Mouse (Mus musculus) cerebellum, adult 2 months (tissue): ENCODE data around the gene Dock4. TPM values are rescaled to one million over a fixed set of nuclear protein-coding genes. Genes with fewer than 3 reads are reported as not detected.
A peak's percentile ranks its signal among the peaks of the same experiment; 100 is the strongest.

Experiments
- DNase-seq, 2 experiments: peaks; one replicate each; pipeline ENCODE4 v3.0.0; 2021
- H3K27ac ChIP-seq: fragments of 200-500 bp; 2 replicates; pipeline ENCODE4 v1.5.1; 2012; ENCODE audit warnings: low read length, control low read depth, inconsistent platforms; ENCODE audit not compliant: insufficient read depth
- H3K27me3 ChIP-seq: fragments of 200-500 bp; 2 replicates; pipeline ENCODE4 v1.6.1; 2012; ENCODE audit warnings: inconsistent platforms, mild to moderate bottlenecking, low read length, moderate library complexity; ENCODE audit not compliant: control insufficient read depth, insufficient read depth
- H3K4me1 ChIP-seq: fragments of 200-500 bp; 2 replicates; pipeline ENCODE4 v1.6.1; 2011; ENCODE audit warnings: low read length; ENCODE audit not compliant: control insufficient read depth, insufficient read depth
- H3K4me3 ChIP-seq: fragments of 200-500 bp; replicated peaks from 2 replicates; pipeline ENCODE3; 2011; ENCODE audit warnings: mild to moderate bottlenecking, low read depth, low read length, control low read depth; ENCODE audit not compliant: insufficient read depth
- CTCF ChIP-seq: fragments of 200-500 bp; IDR thresholded peaks from 2 replicates; pipeline ENCODE4 v1.5.1; 2011; ENCODE audit warnings: low read depth, mild to moderate bottlenecking, control low read depth, low read length, moderate library complexity, borderline replicate concordance; ENCODE audit not compliant: insufficient read depth
- POLR2A ChIP-seq: fragments of 200-500 bp; IDR thresholded peaks from 2 replicates; pipeline ENCODE4 v1.6.1; 2011; ENCODE audit warnings: low read length, control low read depth, borderline replicate concordance; ENCODE audit not compliant: insufficient read depth
- WGBS: fragments of 180-500 bp; shearing (Covaris S2); methylation state at CpG from one replicate; pipeline ENCODE4 v1.1.7; 2018; 5-methylcytosine and 5-hydroxymethylcytosine counted together
- polyA plus RNA-seq: library from polyadenylated mRNA; depleted of rRNA; stranded (reverse); fragments of >200 nt; gene quantifications from 2 replicates; pipeline ENCODE4 v1.2.3, GENCODE M21; 2012

Dock4 gene
- polyA plus RNA-seq, 1 experiment = 35.6 TPM

DNA sequence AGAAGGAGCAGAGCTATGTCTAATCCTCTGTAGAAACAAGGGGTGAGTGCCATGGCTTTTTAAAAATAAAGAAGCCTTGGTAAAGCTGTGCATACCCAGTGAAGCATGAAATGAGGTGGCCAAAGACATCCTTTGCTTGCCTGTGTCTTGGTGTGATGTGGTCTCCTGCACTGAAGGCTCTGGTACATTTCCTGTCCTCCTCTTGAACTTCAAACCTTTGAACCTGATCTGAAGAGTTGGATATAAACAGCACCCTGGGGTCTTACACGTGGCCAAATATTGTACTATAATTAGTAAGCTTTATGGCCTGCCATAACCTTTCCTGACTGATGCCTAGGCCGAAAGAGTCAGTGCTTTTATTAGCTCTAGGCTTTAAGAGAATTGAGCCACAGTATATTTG lies 134.6 kb downstream of the Dock4 start:
- TF ChIP-seq CTCF = no peak
- no peak for TF ChIP-seq POLR2A

DNA sequence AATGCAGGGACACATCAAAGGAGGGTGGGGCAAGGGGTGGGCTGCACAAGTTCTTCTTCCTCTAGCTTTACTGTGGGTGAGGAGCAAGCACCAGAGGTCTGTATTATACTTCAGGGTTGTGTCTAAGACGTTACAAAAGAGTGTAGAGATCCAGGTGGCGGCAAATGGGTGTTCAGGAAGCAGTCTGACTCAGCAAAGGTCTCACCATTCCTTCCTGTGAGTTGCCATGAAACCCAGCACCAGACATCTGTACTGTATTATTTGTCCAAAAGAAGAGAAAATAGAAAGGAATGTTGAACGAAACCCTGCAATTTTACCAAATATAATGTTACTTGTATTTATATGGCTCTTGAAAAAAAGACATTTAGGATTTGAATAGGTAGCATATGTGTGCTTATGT lies 135.3 kb downstream of the Dock4 start:
- H3K27ac ChIP-seq = no peak overlapping the region
- 30% methylated on average over 3 of the region's 3 CpGs for WGBS
- H3K27me3 ChIP-seq = no peaks in the 10 kb centered on the region
- no peak for DNase-seq
- H3K4me1 ChIP-seq = peaks cover 10% of the 10 kb centered on the region
- TF ChIP-seq CTCF = no peak
- TF ChIP-seq POLR2A = no peak
- H3K4me3 ChIP-seq = no peak overlapping the region

More for the DNA sequence above, 134.6 kb downstream of the Dock4 start:
- Histone ChIP-seq H3K27ac (no peak overlapping the region), H3K4me3 (no peak overlapping the region), H3K27me3 (no peaks in the 10 kb centered on the region), H3K4me1 (peaks cover 10% of the 10 kb centered on the region)
- 24% methylated on average over 2 of the region's 2 CpGs for WGBS
- DNase-seq = no peak

DNA sequence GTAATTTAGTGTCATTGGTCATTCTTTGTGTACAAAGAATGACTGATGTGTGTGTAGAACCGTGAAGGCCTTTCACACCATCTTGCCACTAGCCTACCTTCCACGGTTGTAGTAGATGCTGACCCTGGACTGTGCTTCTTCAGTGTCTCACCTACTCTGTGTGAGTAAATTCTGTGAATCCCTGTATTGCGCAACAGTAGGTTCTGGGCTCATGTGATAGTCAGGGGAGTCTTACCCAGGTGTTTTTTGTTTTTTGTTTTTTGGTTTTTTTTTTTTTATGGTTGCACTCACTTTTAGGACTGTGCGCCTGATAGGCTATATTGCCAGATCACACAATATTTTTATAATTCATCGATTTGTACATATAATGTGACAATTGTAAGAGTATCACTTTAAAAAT lies 136.3 kb downstream of the Dock4 start:
- Histone ChIP-seq H3K27ac (no peak overlapping the region), H3K27me3 (no peaks in the 10 kb centered on the region), H3K4me3 (no peak overlapping the region), H3K4me1 (peaks cover 10% of the 10 kb centered on the region)
- TF ChIP-seq POLR2A = no peak
- TF ChIP-seq CTCF = no peak
- 90% methylated on average over 5 of the region's 5 CpGs for WGBS
- no peak for DNase-seq

DNA sequence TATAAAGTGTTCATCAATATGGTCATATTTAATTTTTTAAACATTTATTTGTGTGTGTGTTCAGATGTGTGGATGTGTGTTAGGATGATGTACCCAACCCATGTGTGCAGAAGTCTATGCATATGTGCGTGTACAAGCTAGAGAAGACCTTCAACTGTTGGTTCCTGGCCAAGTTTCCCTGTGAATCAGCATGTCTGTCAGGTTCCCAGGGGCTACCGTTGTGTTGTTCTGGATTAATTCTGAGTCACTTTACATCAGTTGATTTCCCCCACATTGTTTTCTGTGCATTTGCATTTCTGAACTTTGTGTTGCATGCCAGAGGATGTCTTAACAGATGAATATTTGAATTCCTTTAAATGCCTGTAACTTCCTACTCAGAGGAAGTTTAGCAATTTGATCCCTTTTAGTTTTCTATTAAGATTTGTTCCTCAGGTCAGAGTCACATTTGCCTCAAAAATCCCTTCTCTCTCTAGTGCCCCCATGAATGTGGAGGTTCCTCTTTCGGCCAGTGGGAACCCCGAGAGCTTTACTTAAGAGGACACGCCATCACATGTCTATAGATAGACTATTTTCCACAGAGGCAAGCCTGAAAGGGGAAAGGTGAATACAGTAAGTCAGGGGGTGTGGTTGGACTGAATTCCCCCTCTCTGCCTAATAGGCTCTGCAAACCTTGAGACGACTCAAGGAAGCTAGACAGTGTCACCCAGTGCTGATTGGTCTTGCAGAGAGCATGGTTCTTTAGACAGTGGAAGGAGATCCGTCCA lies 139.0 kb downstream of the Dock4 start:
- no peak overlapping the region for H3K4me3 ChIP-seq
- peak in 1 of 2 experiments; percentile 71 for DNase-seq
- TF ChIP-seq CTCF (no peak), POLR2A (no peak)
- no peaks in the 10 kb centered on the region for H3K27me3 ChIP-seq
- H3K4me1 ChIP-seq = peaks cover 10% of the 10 kb centered on the region
- no peak overlapping the region for H3K27ac ChIP-seq
- 67% methylated on average over 7 of the region's 7 CpGs for WGBS

DNA sequence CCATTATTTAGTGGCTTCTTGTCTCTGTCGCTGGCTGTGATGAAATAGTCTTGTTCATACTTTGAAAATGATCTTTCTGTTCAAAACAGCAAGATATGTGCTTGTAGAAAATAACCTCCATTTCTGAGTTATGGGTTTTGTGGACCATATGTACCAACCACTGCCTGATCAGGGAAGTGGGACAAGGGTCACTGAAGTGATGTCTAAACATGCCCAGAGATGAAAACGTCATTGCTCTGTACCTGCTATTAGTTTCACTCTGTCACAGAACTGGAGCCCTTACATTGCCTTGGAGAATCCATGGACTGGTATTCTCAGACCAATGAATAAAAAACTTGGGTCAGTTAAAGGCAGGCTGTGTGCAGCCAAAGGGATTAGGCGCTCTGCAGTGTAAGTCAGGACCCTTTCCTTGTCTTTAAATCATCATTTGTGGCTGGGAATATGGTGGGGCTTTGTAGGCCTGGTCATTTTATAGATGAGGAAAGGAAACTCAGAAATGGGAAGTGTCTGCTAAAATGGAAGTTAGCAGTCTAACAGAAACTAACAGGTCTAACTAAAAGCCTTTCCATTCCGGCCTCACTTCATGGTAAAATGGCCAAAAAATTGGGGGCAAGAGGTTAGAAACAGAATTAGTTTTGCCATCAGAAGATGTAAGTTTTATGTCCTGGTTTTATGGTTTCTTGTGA lies 139.8 kb downstream of the Dock4 start:
- 87% methylated on average over 4 of the region's 4 CpGs for WGBS
- no peak for TF ChIP-seq POLR2A
- TF ChIP-seq CTCF = no peak
- no peak overlapping the region for H3K27ac ChIP-seq
- peaks cover 8% of the 10 kb centered on the region for H3K4me1 ChIP-seq
- no peak overlapping the region for H3K4me3 ChIP-seq
- no peak for DNase-seq
- no peaks in the 10 kb centered on the region for H3K27me3 ChIP-seq

DNA sequence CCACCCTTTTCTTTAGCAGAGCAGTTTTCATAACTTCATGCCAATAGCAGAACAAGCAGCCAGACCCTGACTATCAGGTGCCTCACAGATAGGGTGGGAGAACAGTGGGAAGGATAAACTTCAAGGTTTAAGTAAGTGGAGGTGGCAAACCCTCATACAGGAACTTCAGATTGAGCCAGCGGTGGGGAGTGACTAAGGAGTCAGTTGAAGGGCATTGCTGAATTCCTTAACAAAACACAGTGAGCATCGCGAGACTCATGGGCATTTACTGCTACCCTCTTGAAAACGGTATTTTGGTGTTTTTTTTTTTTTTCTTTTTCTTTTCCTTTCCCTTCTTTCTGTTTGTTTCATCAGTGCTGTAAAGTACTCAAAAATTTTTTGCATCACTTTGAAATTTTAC lies 148.4 kb downstream of the Dock4 start:
- TF ChIP-seq POLR2A (no peak), CTCF (no peak)
- peaks cover 7% of the 10 kb centered on the region; the same call in 1 of the 2 replicates for H3K4me1 ChIP-seq
- H3K27me3 ChIP-seq = no peaks in the 10 kb centered on the region
- H3K27ac ChIP-seq = no peak overlapping the region
- WGBS = 84% methylated on average over 4 of the region's 4 CpGs
- DNase-seq = no peak
- H3K4me3 ChIP-seq = no peak overlapping the region

DNA sequence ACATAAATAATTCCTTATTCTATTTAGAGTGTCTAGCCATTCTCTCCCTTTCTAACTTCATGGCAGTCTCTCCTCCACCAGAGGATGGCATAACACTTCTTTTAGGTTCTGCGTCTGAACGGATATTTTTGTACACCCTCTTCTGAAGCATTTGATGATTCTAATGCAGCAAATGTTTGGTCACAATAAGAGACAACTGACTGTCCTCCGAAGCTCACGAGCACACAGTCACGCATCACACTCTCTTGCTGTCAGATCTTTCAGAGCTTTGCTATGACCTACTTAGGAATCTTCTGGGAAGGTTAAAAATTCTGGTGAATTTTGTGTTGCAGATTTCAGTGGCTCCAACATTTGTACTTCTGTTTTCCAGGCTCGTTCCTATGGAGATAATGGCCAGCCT lies 149.7 kb downstream of the Dock4 start:
- Histone ChIP-seq H3K4me1 (peaks cover 7% of the 10 kb centered on the region; the same call in 1 of the 2 replicates), H3K27ac (no peak overlapping the region), H3K4me3 (no peak overlapping the region), H3K27me3 (no peaks in the 10 kb centered on the region)
- peak in 1 of 2 experiments; percentile 23 for DNase-seq
- TF ChIP-seq CTCF (no peak), POLR2A (no peak)
- WGBS = 49% methylated on average over 6 of the region's 6 CpGs

DNA sequence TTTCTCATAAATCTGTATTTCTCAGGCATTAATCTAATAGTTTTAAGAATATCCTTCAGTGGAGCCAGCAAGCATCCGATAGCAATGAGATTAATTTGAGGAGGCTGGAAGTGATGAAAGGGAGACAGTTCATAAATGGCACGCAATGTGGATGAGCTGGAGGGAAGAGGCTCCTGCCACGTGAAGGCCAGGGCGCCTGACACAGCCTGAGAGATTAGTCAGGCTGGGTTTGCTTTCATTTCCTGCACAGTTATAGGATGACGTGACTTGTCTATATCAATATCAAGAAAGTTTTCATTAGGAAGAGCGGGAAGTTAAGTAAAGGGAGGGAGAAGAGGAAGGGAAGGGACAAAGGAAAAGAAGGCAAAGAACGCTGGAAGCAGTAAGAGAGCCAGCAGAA lies 150.3 kb downstream of the Dock4 start:
- WGBS = 86% methylated on average over 7 of the region's 7 CpGs
- H3K27ac ChIP-seq = no peak overlapping the region
- H3K4me3 ChIP-seq = no peak overlapping the region

More for the DNA sequence above, 150.3 kb downstream of the Dock4 start:
- TF ChIP-seq CTCF = no peak
- Histone ChIP-seq H3K4me1 (peaks cover 7% of the 10 kb centered on the region; the same call in 1 of the 2 replicates), H3K27me3 (no peaks in the 10 kb centered on the region)
- no peak for DNase-seq
